Mouse (Mus musculus) thymus, postnatal 0 days (tissue): ENCODE measurements at regions not wholly inside any gene's neighbourhood (a gene's known extent, or its start where the extent isn't known, plus 50 kb on each side); places are given as distances from the start of the nearest gene placed in this dataset.
A peak's percentile ranks its signal among the peaks of the same experiment; 100 is the strongest.
"Not testable (repeated sequence)": the region's sequence is repeated elsewhere in the genome, so short reads cannot be mapped to it uniquely, and the experiment has no call there.

Experiments
- DNase-seq: peaks from one replicate; pipeline ENCODE4 v3.0.0-alpha.2; 2015; ENCODE audit warnings: low spot score

- not testable (repeated sequence) for DNase-seq
These were observed 64.1 kb upstream of the Ces1h start for GRCm38 (mm10) chr8:93443631-93444030.

DNA sequence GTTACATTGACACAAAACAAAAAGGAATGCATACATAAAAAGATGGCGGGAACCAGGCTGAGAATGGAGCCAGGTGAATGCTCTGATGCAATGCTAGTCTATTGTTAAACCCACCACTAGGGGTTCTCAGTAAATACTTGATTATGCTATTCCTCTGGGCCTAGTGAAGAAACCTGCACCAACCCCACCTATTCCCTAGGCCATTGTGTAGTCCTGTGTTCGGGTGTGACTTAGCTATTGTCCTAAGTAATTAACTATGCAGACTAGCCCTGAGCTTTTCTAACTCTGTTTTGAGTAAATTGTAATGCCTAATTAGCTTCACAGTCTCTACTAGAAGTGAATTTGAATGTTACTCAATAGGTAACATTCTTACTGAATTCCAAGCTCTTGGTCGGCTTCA, 62.4 kb upstream of the Ces1h start:
- no peak for DNase-seq

- not testable (repeated sequence) for DNase-seq
These were observed 57.1 kb upstream of the Ces1h start for GRCm38 (mm10) chr8:93436586-93436985.

DNA sequence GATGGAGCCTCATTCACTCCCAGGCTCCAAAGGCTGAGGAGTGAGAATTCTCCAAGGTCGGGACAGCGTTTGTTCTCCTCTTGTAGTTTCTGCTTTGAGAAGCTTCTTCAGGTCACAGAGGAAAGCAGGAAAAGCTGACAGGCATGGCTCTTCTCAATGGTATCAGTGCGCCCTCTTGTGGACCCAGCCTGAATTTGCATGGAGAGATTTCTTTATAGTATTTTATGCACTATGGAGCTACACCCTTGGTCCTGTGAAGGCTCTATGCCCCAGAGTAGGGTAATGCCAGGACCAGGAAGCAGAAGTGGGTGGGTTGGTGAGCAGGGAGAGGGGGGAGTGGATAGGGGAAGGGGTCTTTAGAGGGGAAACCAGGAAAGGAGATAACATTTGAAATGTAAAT, 51.1 kb upstream of the Ces1h start:
- DNase-seq, result peak; percentile 21
